Mouse (Mus musculus) kidney, adult 2 months (tissue): Measurements from ENCODE around the gene Rnase11. TPM values are rescaled to one million over a fixed set of nuclear protein-coding genes. Genes with fewer than 3 reads are reported as not detected.

Experiments
- DNase-seq: peaks from one replicate; pipeline ENCODE4 v3.0.0; 2021
- H3K27ac ChIP-seq: fragments of 200-500 bp; 2 replicates; pipeline ENCODE4 v1.5.1; 2012; ENCODE audit warnings: low read depth, low read length, control low read depth, inconsistent platforms; ENCODE audit not compliant: insufficient read depth
- H3K27me3 ChIP-seq: fragments of 200-500 bp; replicated peaks from 2 replicates; pipeline ENCODE4 v1.6.1; 2012; ENCODE audit warnings: mild to moderate bottlenecking, moderate library complexity, low read length, inconsistent platforms; ENCODE audit not compliant: control insufficient read depth, insufficient read depth
- H3K36me3 ChIP-seq: fragments of 200-500 bp; 2 replicates; pipeline ENCODE4 v1.6.1; 2012; ENCODE audit warnings: mild to moderate bottlenecking, moderate library complexity, low read length, inconsistent platforms; ENCODE audit not compliant: control insufficient read depth, insufficient read depth
- H3K4me1 ChIP-seq: fragments of 200-500 bp; 2 replicates; pipeline ENCODE4 v1.6.1; 2011; ENCODE audit warnings: low read length; ENCODE audit not compliant: control insufficient read depth, insufficient read depth
- H3K4me3 ChIP-seq: fragments of 200-500 bp; 2 replicates; pipeline ENCODE4 v1.5.1; 2011; ENCODE audit warnings: mild to moderate bottlenecking, low read depth, low read length, control low read depth; ENCODE audit not compliant: insufficient read depth
- CTCF ChIP-seq: fragments of 200-500 bp; conservative IDR thresholded peaks from 2 replicates; pipeline ENCODE4 v1.5.1; 2011; ENCODE audit warnings: low read depth, mild to moderate bottlenecking, control low read depth, low read length, moderate library complexity, mixed read lengths; ENCODE audit not compliant: insufficient read depth, insufficient read length
- POLR2A ChIP-seq: fragments of 200-500 bp; IDR thresholded peaks from one replicate; pipeline ENCODE4 v1.6.1; 2011; ENCODE audit warnings: low read depth, low read length, control low read depth
- WGBS: fragments of 180-500 bp; shearing (Covaris S2); methylation state at CpG from one replicate; pipeline ENCODE4 v1.1.7; 2018; 5-methylcytosine and 5-hydroxymethylcytosine counted together
- polyA plus RNA-seq: library from polyadenylated mRNA; depleted of rRNA; stranded (reverse); fragments of >200 nt; gene quantifications from 2 replicates; pipeline ENCODE4 v1.2.3, GENCODE M21; 2012; rRNA removed

The Rnase11 gene
- polyA plus RNA-seq, 1 experiment = not detected

GRCm38 (mm10) chr14:51007152-51007801 lies 42.7 kb downstream of the Rnase11 start, which contains the start of gene Rnase10:
TSS of gene Rnase10 (plus strand) at chr14:51007751.
- H3K27ac ChIP-seq = peak within 1 kb of the TSS; percentile 94
- no peaks in the 10 kb centered on the region for H3K36me3 ChIP-seq
- H3K4me1 ChIP-seq = no peaks in the 10 kb centered on the region
- no peaks in the 10 kb centered on the region for H3K27me3 ChIP-seq
- no peak for DNase-seq
- TF ChIP-seq CTCF (no peak), POLR2A (no peak)
- WGBS = 90% methylated on average over 8 of the region's 8 CpGs
- H3K4me3 ChIP-seq = no peak within 1 kb of the TSS

Other genes with a start within 250 kb of the Rnase11 start
- gene Ccnb1ip1, start 242.4 kb downstream of the Rnase11 start, polyA plus RNA-seq = not detected in 2 replicates
- 12.0 and 12.6 TPM in 2 replicates for gene Parp2, start 242.3 kb downstream of the Rnase11 start, polyA plus RNA-seq
- 17.6 and 18.8 TPM in 2 replicates for gene Tep1, start 179.6 kb downstream of the Rnase11 start, polyA plus RNA-seq
- 0.34 and 1.2 TPM in 2 replicates for gene Klhl33, start 152.7 kb downstream of the Rnase11 start, polyA plus RNA-seq
- gene Osgep, start 125.3 kb downstream of the Rnase11 start, polyA plus RNA-seq = 54.6 and 77.8 TPM in 2 replicates
- gene Apex1, start 125.2 kb downstream of the Rnase11 start, polyA plus RNA-seq = 24.0 and 31.3 TPM in 2 replicates
- gene Pip4p1, start 119.3 kb downstream of the Rnase11 start, polyA plus RNA-seq = 68.1 and 79.3 TPM in 2 replicates
- 79.2 and 91.3 TPM in 2 replicates for gene Pnp, start 119.1 kb downstream of the Rnase11 start, polyA plus RNA-seq
- gene Gm49342, start 105.6 kb downstream of the Rnase11 start, polyA plus RNA-seq = 42.3 and 52.8 TPM in 2 replicates
- gene Pnp2, start 94.2 kb downstream of the Rnase11 start, polyA plus RNA-seq = 0.54 and 0.56 TPM in 2 replicates
- gene Rnase10, start 42.4 kb downstream of the Rnase11 start, polyA plus RNA-seq = not detected in 2 replicates
- not detected in 2 replicates for gene Rnase9, start 8.3 kb downstream of the Rnase11 start, polyA plus RNA-seq
- not detected in 2 replicates for gene Rnase12, start 7.5 kb upstream of the Rnase11 start, polyA plus RNA-seq
- gene Olfr750, start 24.3 kb upstream of the Rnase11 start, polyA plus RNA-seq = not detected in 2 replicates
- 35.1 and 41.2 TPM in 2 replicates for gene Rnase4, start 40.9 kb upstream of the Rnase11 start, polyA plus RNA-seq
- 4.7 and 5.1 TPM in 2 replicates for gene Ang, start 41.0 kb upstream of the Rnase11 start, polyA plus RNA-seq
- gene Eddm3b, start 64.3 kb upstream of the Rnase11 start, polyA plus RNA-seq = 0.42 and 0.64 TPM in 2 replicates
- 3.4 and 8.5 TPM in 2 replicates for gene Rnase6, start 73.7 kb upstream of the Rnase11 start, polyA plus RNA-seq
- 0.25 and 0.39 TPM in 2 replicates for gene Rnase1, start 96.6 kb upstream of the Rnase11 start, polyA plus RNA-seq
- gene Rnase2b, start 112.1 kb upstream of the Rnase11 start, polyA plus RNA-seq = not detected in 2 replicates
- gene Ang2, start 149.0 kb upstream of the Rnase11 start, polyA plus RNA-seq = not detected in 2 replicates
- not detected in 2 replicates for gene Ear14, start 153.2 kb upstream of the Rnase11 start, polyA plus RNA-seq
- not detected in 2 replicates for gene Rnase2a, start 205.9 kb upstream of the Rnase11 start, polyA plus RNA-seq